Mouse (Mus musculus): ENCODE results near the gene Robo1.

- TF ChIP-seq POLR2A (IDR thresholded peaks at IDR 0.05; ENCODE audit: control insufficient read depth, low read depth, low read length): no peak
- no peak for TF ChIP-seq CTCF (IDR thresholded peaks at IDR 0.05; ENCODE audit: control insufficient read depth, insufficient read depth, insufficient replicate concordance, low read depth, low read length)
Measured at GRCm38 (mm10) chr16:72765128-72765913, 457.2 kb downstream of the Robo1 start.
